Mouse (Mus musculus) small intestine, adult 2 months (tissue): ENCODE data around the gene Gm8332. TPM values are rescaled to one million over a fixed set of nuclear protein-coding genes. Genes with fewer than 3 reads are reported as not detected.
"Not testable (repeated sequence)": the region's sequence is repeated elsewhere in the genome, so short reads cannot be mapped to it uniquely, and the experiment has no call there.

Experiments used
- H3K27ac ChIP-seq: fragments of 200-500 bp; 2 replicates; pipeline ENCODE4 v1.5.1; 2012; ENCODE audit warnings: low read depth, low read length, control low read depth, inconsistent platforms; ENCODE audit not compliant: insufficient read depth
- H3K27me3 ChIP-seq: fragments of 200-500 bp; 2 replicates; pipeline ENCODE4 v1.6.1; 2012; ENCODE audit warnings: mild to moderate bottlenecking, moderate library complexity, low read length, inconsistent platforms; ENCODE audit not compliant: control insufficient read depth, insufficient read depth
- H3K36me3 ChIP-seq: fragments of 200-500 bp; 2 replicates; pipeline ENCODE4 v1.6.1; 2012; ENCODE audit warnings: mild to moderate bottlenecking, low read length, control low read depth, inconsistent platforms; ENCODE audit not compliant: control insufficient read depth, insufficient read depth
- H3K4me1 ChIP-seq: fragments of 200-500 bp; 2 replicates; pipeline ENCODE4 v1.6.1; 2012; ENCODE audit warnings: low read length, inconsistent platforms, mixed read lengths; ENCODE audit not compliant: control insufficient read depth, insufficient read depth, insufficient read length
- H3K4me3 ChIP-seq: fragments of 200-500 bp; 2 replicates; pipeline ENCODE4 v1.5.1; 2012; ENCODE audit warnings: low read depth, mild to moderate bottlenecking, control low read depth, inconsistent platforms, low read length, moderate library complexity
- CTCF ChIP-seq: fragments of 200-500 bp; IDR thresholded peaks from 2 replicates; pipeline ENCODE4 v1.5.1; 2012; ENCODE audit warnings: low read depth, mild to moderate bottlenecking, control low read depth, inconsistent platforms, low read length, moderate library complexity, mixed read lengths; ENCODE audit not compliant: insufficient replicate concordance, insufficient read length; ENCODE audit errors: extremely low read depth
- POLR2A ChIP-seq: fragments of 200-500 bp; IDR thresholded peaks from 2 replicates; pipeline ENCODE4 v1.6.1; 2012; ENCODE audit warnings: low read depth, mild to moderate bottlenecking, control low read depth, inconsistent platforms, low read length, moderate library complexity
- WGBS: fragments of 180-500 bp; shearing (Covaris S2); methylation state at CpG from one replicate; pipeline ENCODE4 v1.1.7; 2018; 5-methylcytosine and 5-hydroxymethylcytosine counted together
- polyA plus RNA-seq: library from polyadenylated mRNA; depleted of rRNA; stranded (reverse); fragments of >200 nt; gene quantifications from 2 replicates; pipeline ENCODE4 v1.2.3, GENCODE M21; 2012; rRNA removed

Gm8332 gene
- polyA plus RNA-seq, 1 experiment, result not detected

- no peak for TF ChIP-seq CTCF
- no peak for TF ChIP-seq POLR2A
- 94% methylated on average over 3 of the region's 3 CpGs for WGBS
- no peaks in the 10 kb centered on the region for H3K4me1 ChIP-seq
- H3K4me3 ChIP-seq, result no peak overlapping the region
- H3K27me3 ChIP-seq, result no peaks in the 10 kb centered on the region
- no peak overlapping the region for H3K27ac ChIP-seq
- no peaks in the 10 kb centered on the region for H3K36me3 ChIP-seq
These were observed 30.5 kb downstream of the Gm8332 start for GRCm38 (mm10) chr12:88219445-88219844.

- H3K4me3 ChIP-seq, H3K27me3 ChIP-seq, H3K27ac ChIP-seq, H3K36me3 ChIP-seq, H3K4me1 ChIP-seq: not testable (repeated sequence)
These were observed 31.8 kb downstream of the Gm8332 start for GRCm38 (mm10) chr12:88218059-88218458.

GRCm38 (mm10) chr12:88214641-88215040 is 35.3 kb downstream of the Gm8332 start:
- WGBS, result 84% methylated on average over 12 of the region's 12 CpGs
- H3K27me3 ChIP-seq, result no peaks in the 10 kb centered on the region
- H3K4me1 ChIP-seq, result no peaks in the 10 kb centered on the region
- H3K4me3 ChIP-seq, result no peak overlapping the region
- no peaks in the 10 kb centered on the region for H3K36me3 ChIP-seq
- no peak for TF ChIP-seq CTCF
- no peak for TF ChIP-seq POLR2A
- no peak overlapping the region for H3K27ac ChIP-seq

- H3K4me3 ChIP-seq, H3K27me3 ChIP-seq: not testable (repeated sequence)
These were observed 38.4 kb downstream of the Gm8332 start for GRCm38 (mm10) chr12:88211458-88211857.

GRCm38 (mm10) chr12:88202856-88203255 is 47.0 kb downstream of the Gm8332 start:
- Histone ChIP-seq H3K4me3 (no peak overlapping the region), H3K4me1 (no peaks in the 10 kb centered on the region), H3K27ac (no peak overlapping the region), H3K36me3 (no peaks in the 10 kb centered on the region), H3K27me3 (no peaks in the 10 kb centered on the region)
- TF ChIP-seq POLR2A (no peak), CTCF (no peak)
- WGBS, result 92% methylated on average over 2 of the region's 2 CpGs

More at GRCm38 (mm10) chr12:88211458-88211857, 38.4 kb downstream of the Gm8332 start:
- not testable (repeated sequence) for H3K4me1 ChIP-seq, H3K27ac ChIP-seq, H3K36me3 ChIP-seq
- WGBS, result 83% methylated on average over 9 of the region's 9 CpGs

Other genes starting within 250 kb of the Gm8332 start
- not detected in 2 replicates for gene Gm2075, start 238.3 kb downstream of the Gm8332 start, polyA plus RNA-seq
- not detected in 2 replicates for gene Gm6803, start 231.3 kb downstream of the Gm8332 start, polyA plus RNA-seq
- not detected in 2 replicates for gene Gm2056, start 223.1 kb downstream of the Gm8332 start, polyA plus RNA-seq
- gene Gm16368, start 166.4 kb downstream of the Gm8332 start, polyA plus RNA-seq, result not detected in 2 replicates
- gene Gm10436, start 68.0 kb downstream of the Gm8332 start, polyA plus RNA-seq, result not detected in 2 replicates
- gene Gm5662, start 24.4 kb upstream of the Gm8332 start, polyA plus RNA-seq, result not detected in 2 replicates
- gene Gm5039, start 73.9 kb upstream of the Gm8332 start, polyA plus RNA-seq, result not detected in 2 replicates
- 10.5 and 14.0 TPM in 2 replicates for gene Adck1, start 110.5 kb upstream of the Gm8332 start, polyA plus RNA-seq